Mouse (Mus musculus) stomach, embryonic 16.5 days (tissue): ENCODE measurements around the gene D430019H16Rik. TPM values are rescaled to one million over a fixed set of nuclear protein-coding genes. Genes with fewer than 3 reads are reported as not detected.
A peak's percentile ranks its signal among the peaks of the same experiment; 100 is the strongest.

Experiments
- ATAC-seq: fragments of 200-750 bp; cut with Nextera tagmentation; 2 replicates; pipeline ENCODE4 v1.8.0; 2017; ENCODE audit warnings: moderate number of reproducible peaks, moderate TSS enrichment; ENCODE audit not compliant: insufficient read depth, low FRiP score
- H3K27ac ChIP-seq: fragments of 300-500 bp; sonication (generic); 2 replicates; pipeline ENCODE4 v1.5.1; 2014; ENCODE audit warnings: low read length
- H3K27me3 ChIP-seq: fragments of 300-500 bp; sonication (generic); 2 replicates; pipeline ENCODE4 v1.6.1; 2014; ENCODE audit warnings: low read length, control low read depth, mixed read lengths; ENCODE audit not compliant: control insufficient read depth, insufficient read depth
- H3K36me3 ChIP-seq: fragments of 300-500 bp; sonication (generic); 2 replicates; pipeline ENCODE4 v1.6.1; 2014; ENCODE audit warnings: low read length; ENCODE audit not compliant: control insufficient read depth, insufficient read depth
- H3K4me1 ChIP-seq: fragments of 300-500 bp; sonication (generic); 2 replicates; pipeline ENCODE4 v1.6.1; 2014; ENCODE audit warnings: low read length, control low read depth, mixed read lengths; ENCODE audit not compliant: control insufficient read depth, insufficient read depth
- H3K4me2 ChIP-seq: fragments of 300-500 bp; sonication (generic); 2 replicates; pipeline ENCODE4 v1.6.1; 2014; ENCODE audit warnings: low read depth, low read length, mixed read lengths
- H3K4me3 ChIP-seq: fragments of 300-500 bp; sonication (generic); replicated peaks from 2 replicates; pipeline ENCODE4 v1.5.1; 2014; ENCODE audit warnings: mild to moderate bottlenecking, low read length
- H3K9ac ChIP-seq: fragments of 300-500 bp; sonication (generic); 2 replicates; pipeline ENCODE4 v1.6.1; 2014; ENCODE audit warnings: low read length
- H3K9me3 ChIP-seq: fragments of 300-500 bp; sonication (generic); replicated peaks from 2 replicates; pipeline ENCODE4 v1.6.1; 2016; ENCODE audit warnings: low read length, control low read depth; ENCODE audit not compliant: control insufficient read depth
- WGBS: fragments of 180-500 bp; shearing (Covaris S2); extraction: QIAGEN DNeasy Blood & Tissue Kit; methylation state at CpG from one replicate; pipeline ENCODE4 v1.1.7; 2014; 5-methylcytosine and 5-hydroxymethylcytosine counted together
- polyA plus RNA-seq: library from polyadenylated mRNA; unstranded; fragments of >200 nt; fragmentation: Nextera tagmentation; extraction: Ambion mirVana; gene quantifications from 2 replicates; pipeline ENCODE4 v1.2.1, GENCODE M21; 2015

The D430019H16Rik gene
- polyA plus RNA-seq: 1.2 and 1.3 TPM in 2 replicates

DNA sequence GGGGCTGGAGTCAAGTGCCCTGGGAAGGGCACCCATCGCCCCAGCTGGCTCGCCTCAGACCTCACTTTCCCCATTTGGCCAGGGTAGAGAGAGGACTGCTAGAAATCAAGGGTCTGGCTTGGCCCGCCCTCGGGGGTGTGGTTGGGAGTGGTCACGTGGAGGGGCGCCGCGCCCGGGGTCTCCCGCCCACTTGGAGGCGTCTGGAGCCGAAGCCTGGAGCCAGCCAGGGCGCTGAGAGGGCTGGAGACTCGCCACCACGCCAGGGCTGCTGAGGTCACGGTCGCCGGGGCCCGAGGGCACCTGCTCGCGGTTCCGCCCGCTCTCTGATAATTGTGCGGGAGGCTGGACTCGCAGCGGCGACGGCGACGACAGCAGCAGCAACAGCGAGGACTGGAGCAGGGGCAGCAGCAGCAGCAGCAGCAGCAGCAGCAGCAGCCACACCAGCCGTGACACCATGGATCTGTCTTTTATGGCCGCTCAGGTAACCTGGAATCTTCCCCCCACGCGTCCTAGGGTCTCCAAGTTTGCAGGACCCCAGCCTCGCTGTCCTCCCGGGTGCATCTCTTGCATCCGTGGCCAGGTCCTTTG, at the start of gene D430019H16Rik:
D430019H16Rik (plus strand) TSS at position 187 of the 588 bp plus-strand sequence.
- Histone ChIP-seq H3K36me3 (no peaks in the 10 kb centered on the region), H3K27me3 (no peaks in the 10 kb centered on the region), H3K4me1 (peaks cover 19% of the 10 kb centered on the region), H3K4me3 (peak within 1 kb of the TSS; percentile 67), H3K27ac (peak within 1 kb of the TSS; percentile 15; the same call in 1 of the 2 replicates), H3K4me2 (peak within 1 kb of the TSS; percentile 92), H3K9ac (peak within 1 kb of the TSS; percentile 75), H3K9me3 (no peaks in the 10 kb centered on the region)
- WGBS: under 1% methylated on average over 38 of the region's 38 CpGs
- ATAC-seq: peak; percentile 91

DNA sequence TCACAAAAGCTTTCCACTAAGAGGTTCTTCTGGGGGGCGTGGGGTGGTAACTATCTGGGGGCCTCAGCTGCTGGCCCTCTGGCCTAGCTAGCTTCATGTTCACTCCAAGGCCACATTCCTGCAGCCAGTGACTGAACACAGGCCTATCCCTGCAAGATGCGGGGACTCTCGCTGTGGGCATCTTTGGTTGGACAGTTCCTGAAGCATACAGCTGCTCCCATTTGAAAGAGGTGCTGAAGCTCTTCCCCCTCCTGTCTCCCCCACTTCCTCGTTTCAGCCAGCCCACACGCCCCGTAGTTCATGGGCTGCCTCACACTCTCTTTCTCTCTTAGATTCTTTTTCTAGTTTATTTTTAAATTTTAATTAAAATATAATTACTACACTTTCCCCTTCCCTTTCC, 47.6 kb upstream of the D430019H16Rik start:
- Histone ChIP-seq H3K36me3 (no peaks in the 10 kb centered on the region), H3K4me2 (no peak overlapping the region), H3K9ac (no peak overlapping the region), H3K4me1 (no peaks in the 10 kb centered on the region), H3K27me3 (no peaks in the 10 kb centered on the region), H3K4me3 (no peak overlapping the region), H3K27ac (no peak overlapping the region), H3K9me3 (no peaks in the 10 kb centered on the region)
- 59% methylated on average over 6 of the region's 6 CpGs for WGBS
- no peak for ATAC-seq

DNA sequence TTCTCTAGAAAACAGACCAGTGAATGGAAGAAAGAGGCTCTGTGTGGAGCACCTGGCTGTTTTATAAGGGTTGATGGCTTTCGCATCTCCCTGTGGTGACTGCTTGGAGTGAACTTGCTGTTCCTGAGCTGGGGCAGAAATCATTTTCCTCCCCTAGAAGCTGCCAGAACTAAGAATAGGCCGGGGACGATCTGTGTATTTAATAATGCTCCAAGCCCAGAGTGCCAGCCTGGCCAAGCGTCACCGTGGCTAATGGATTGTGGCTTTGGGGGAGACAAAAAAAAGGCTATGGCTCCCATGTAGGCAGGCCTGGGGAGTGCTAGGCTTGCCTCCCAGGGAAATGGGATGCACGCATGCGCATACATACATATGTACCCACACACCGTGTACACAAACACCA, 39.7 kb upstream of the D430019H16Rik start:
- ATAC-seq: no peak
- 88% methylated on average over 8 of the region's 8 CpGs for WGBS
- Histone ChIP-seq H3K27ac (no peak overlapping the region), H3K27me3 (no peaks in the 10 kb centered on the region), H3K36me3 (no peaks in the 10 kb centered on the region), H3K9me3 (no peaks in the 10 kb centered on the region), H3K4me3 (no peak overlapping the region), H3K9ac (no peak overlapping the region), H3K4me2 (no peak overlapping the region), H3K4me1 (no peaks in the 10 kb centered on the region)

DNA sequence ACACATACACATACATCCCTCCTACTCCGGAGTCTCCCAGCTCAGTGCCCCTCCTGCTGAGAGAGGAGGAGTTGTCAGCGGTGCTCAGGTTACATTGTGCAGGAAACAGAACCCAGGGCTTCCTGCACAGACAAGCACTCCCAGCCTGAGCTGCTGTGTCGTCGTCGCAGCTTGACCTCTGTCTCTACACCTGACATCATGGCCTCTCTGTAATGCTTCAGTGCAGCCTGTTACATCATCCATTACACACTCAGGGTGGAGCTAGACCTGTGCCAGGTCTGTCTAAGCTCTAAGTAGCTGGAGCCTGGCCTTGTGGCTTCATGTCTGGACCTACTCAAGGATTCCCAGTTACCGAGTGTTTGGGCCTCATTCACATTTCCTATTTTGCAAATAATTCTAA, 33.2 kb upstream of the D430019H16Rik start:
- 32% methylated on average over 6 of the region's 6 CpGs for WGBS

DNA sequence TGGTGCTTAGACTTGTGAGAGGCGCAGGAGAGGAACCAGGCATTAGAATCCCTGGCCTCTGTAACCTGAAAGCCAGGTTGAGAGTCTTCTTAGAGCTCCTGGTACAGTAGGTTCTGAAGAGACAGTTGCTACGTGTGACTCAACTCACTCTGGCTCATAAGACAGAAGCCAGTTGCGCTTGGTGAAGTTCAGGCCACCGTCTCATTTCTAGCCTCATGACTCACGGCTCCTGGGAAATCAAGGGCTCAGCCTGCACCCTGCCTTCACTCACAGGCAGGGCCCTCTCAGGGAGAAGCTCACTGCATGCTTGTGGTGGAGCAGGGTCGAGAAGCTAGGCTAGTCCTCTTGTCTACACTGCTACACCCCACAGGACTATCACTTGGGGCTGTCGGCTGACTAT, 27.1 kb upstream of the D430019H16Rik start:
- H3K4me1 ChIP-seq: 0 out of 2 replicates have a peak, but pooled peaks cover 4% of the 10 kb centered on the region
- no peak overlapping the region for H3K4me2 ChIP-seq
- WGBS: 67% methylated on average over 7 of the region's 7 CpGs
- H3K36me3 ChIP-seq: no peaks in the 10 kb centered on the region
- H3K4me3 ChIP-seq: no peak overlapping the region
- no peak overlapping the region for H3K9ac ChIP-seq
- H3K27ac ChIP-seq: no peak overlapping the region
- no peaks in the 10 kb centered on the region for H3K9me3 ChIP-seq
- no peaks in the 10 kb centered on the region for H3K27me3 ChIP-seq
- ATAC-seq: no peak

More for the DNA sequence above, 33.2 kb upstream of the D430019H16Rik start:
- H3K4me1 ChIP-seq: no peaks in the 10 kb centered on the region
- no peak overlapping the region for H3K9ac ChIP-seq
- H3K4me2 ChIP-seq: no peak overlapping the region
- H3K9me3 ChIP-seq: no peaks in the 10 kb centered on the region
- H3K4me3 ChIP-seq: no peak overlapping the region
- no peak for ATAC-seq
- no peaks in the 10 kb centered on the region for H3K36me3 ChIP-seq
- no peak overlapping the region for H3K27ac ChIP-seq
- H3K27me3 ChIP-seq: no peaks in the 10 kb centered on the region

DNA sequence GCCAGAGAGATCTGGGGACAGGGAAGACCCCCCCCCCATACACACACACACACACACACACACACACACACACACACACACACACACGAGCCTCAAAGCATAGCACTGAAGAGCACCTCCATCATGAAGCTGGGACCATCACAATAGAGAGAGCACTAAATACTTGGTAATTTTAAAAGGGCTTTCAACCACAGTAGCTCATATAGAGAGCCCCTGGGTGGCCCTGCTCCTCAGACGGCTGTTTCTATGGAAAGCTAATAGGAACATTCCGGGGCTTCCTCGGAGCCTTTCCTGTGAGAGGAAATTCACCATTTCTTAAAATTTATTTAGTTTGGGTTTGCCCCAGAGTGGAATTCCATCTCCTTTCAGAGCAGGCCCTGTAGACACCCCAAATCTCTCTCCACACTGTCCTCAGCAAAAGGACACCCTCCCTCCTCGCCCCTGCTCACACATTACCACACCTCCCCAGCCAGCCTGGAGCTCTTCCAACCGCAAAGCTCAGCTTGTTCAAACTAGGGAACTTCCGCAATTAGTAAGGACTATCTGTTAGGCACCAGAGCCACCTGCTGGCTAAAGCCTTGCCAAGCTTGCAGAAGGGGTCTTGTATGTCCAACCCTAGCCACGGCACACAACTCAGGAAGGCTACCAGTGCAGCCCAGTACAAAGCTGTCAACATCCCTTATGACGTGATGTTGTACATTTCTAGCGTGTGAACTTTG, 26.5 kb upstream of the D430019H16Rik start:
- Histone ChIP-seq H3K4me2 (peak overlapping the region; percentile 34; the same call in 1 of the 2 replicates), H3K36me3 (no peaks in the 10 kb centered on the region), H3K9ac (no peak overlapping the region), H3K27ac (no peak overlapping the region), H3K27me3 (no peaks in the 10 kb centered on the region), H3K9me3 (no peaks in the 10 kb centered on the region), H3K4me3 (no peak overlapping the region), H3K4me1 (0 out of 2 replicates have a peak, but pooled peaks cover 4% of the 10 kb centered on the region)
- ATAC-seq: peak; percentile 50
- WGBS: 23% methylated on average over 10 of the region's 10 CpGs

DNA sequence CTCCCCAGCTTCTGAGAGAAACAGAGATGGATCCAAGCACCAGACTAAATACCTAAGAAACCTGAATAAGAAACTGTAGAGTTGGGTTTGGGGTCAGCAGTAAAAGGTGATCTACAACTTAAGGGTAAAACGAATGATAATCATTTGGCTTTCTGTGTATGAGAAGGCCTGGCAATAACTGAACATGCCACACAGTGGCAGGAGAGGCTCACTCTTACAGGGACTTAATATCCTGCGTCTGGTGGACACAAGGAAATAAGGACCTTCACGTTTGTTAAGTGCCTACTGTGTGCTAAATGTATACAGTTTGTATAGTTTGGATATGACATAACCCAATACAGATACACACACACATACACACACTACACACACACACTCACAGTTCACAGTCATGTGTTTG, 21.8 kb upstream of the D430019H16Rik start:
- H3K36me3 ChIP-seq: no peaks in the 10 kb centered on the region
- no peak overlapping the region for H3K4me2 ChIP-seq
- no peak overlapping the region for H3K27ac ChIP-seq
- H3K4me1 ChIP-seq: 0 out of 2 replicates have a peak, but pooled peaks cover 4% of the 10 kb centered on the region
- 41% methylated on average over 3 of the region's 3 CpGs for WGBS
- H3K27me3 ChIP-seq: no peaks in the 10 kb centered on the region
- no peak overlapping the region for H3K9ac ChIP-seq
- ATAC-seq: no peak
- no peak overlapping the region for H3K4me3 ChIP-seq
- H3K9me3 ChIP-seq: no peaks in the 10 kb centered on the region

DNA sequence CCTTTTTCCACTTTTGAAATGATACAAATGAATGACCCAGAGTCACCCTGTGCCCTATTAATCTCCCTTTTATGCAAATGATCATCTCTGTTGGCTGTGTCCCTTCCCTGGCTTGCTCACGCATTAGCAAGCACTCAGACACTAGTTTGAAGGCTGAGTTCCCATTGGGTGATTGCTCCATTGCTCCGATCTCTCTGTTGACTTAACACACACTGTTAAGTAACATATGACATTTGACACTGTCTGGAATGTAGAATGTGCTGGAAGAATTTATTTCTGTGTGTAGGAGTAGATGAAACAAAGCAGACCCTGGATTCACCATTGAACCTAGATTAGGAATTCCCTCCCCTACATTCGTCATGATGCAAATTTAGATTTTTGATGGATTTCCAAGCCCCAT, 20.8 kb upstream of the D430019H16Rik start:
- no peaks in the 10 kb centered on the region for H3K4me1 ChIP-seq
- H3K9me3 ChIP-seq: no peaks in the 10 kb centered on the region
- H3K9ac ChIP-seq: no peak overlapping the region
- no peaks in the 10 kb centered on the region for H3K27me3 ChIP-seq
- H3K27ac ChIP-seq: no peak overlapping the region
- no peaks in the 10 kb centered on the region for H3K36me3 ChIP-seq
- 40% methylated on average over 3 of the region's 3 CpGs for WGBS
- H3K4me3 ChIP-seq: no peak overlapping the region
- no peak overlapping the region for H3K4me2 ChIP-seq
- no peak for ATAC-seq

DNA sequence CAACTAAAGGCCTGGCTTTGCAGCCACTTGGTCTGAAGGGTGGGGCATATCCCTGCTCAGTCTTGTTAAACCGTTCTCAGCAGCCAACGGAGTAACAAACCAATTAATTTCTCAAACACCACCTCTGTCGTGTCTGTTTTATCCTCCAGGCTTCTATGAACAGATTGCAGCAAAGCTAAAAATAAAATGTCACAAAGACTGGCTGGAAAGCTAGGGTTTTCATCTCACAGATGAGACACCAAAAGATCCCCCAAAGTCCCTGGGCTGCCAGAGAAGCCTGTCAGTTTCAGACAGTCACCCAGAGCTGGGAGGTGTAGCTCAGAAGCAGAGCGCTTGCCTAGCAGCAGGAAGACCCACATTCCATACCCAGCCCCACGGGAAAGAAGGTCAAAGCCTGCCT, 15.4 kb upstream of the D430019H16Rik start:
- Histone ChIP-seq H3K9ac (no peak overlapping the region), H3K4me1 (no peaks in the 10 kb centered on the region), H3K27ac (no peak overlapping the region), H3K36me3 (no peaks in the 10 kb centered on the region), H3K4me2 (no peak overlapping the region), H3K27me3 (no peaks in the 10 kb centered on the region), H3K9me3 (no peaks in the 10 kb centered on the region), H3K4me3 (no peak overlapping the region)
- ATAC-seq: no peak
- WGBS: 33% methylated on average over 5 of the region's 5 CpGs
